Comparison of ENCODE assay signal across 10 mouse cellular contexts in the genomic region with DNA sequence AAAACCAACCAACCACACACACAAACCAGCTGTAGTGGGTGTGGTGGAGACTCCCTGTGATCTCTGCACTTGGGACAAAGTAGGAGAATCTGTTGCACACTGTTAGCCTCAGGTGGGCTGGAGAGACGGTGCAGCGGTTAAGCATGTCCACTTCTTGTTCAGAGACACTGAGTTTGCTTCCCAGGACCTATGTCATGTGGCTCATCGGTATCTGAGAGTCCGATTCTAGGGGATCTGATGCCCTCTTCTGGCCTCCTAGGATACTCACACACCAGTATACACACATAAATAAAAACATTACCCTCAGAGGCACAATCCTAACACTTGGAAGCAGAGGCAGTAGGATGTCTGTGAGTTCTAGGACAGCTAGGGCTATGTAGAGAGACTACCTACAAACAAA. TPM values are rescaled to one million over a fixed set of nuclear protein-coding genes. Genes with fewer than 3 reads are reported as not detected.
A peak's percentile ranks its signal among the peaks of the same experiment; 100 is the strongest.
DNase-seq lines count a peak whose midpoint lies in the region; ATAC-seq and TF ChIP-seq lines count a peak whose summit lies in the region.
"Had no signal": no experiment of that assay in that cellular context is flagged by ENCODE, and none has a peak within 500 bp of the region (broad histone marks: within the 10 kb centered on the region; RNA-seq: fewer than 3 reads in every experiment).

No protein-coding gene starts in this region.

- no peak for TF ChIP-seq POLR2A in limb, embryonic 14.5 days (IDR thresholded peaks at IDR 0.05; ENCODE audit: borderline replicate concordance, extremely low read depth, insufficient read depth, insufficient read length)
- TF ChIP-seq POLR2A in ES-Bruce4 (IDR thresholded peaks at IDR 0.05; ENCODE audit: insufficient read depth, low read length), result no peak
- TF ChIP-seq POLR2A in brain, embryonic 14.5 days (IDR thresholded peaks at IDR 0.05; ENCODE audit: borderline replicate concordance, extremely low read depth, insufficient read depth, insufficient read length, poor library complexity, severe bottlenecking), result no peak

- no peak overlapping the region for H3K4me3 ChIP-seq in limb, embryonic 14.5 days (replicated peaks; ENCODE audit: low read length)
- H3K4me3 ChIP-seq in limb, embryonic 10.5 days, result no peak overlapping the region
- no peak overlapping the region for H3K4me3 ChIP-seq in ES-Bruce4 (ENCODE audit: low read depth, low read length)
- H3K4me3 ChIP-seq: hindbrain, embryonic 15.5 days had no signal

- peak; percentile 11 for DNase-seq in limb, embryonic 14.5 days (ENCODE audit: low spot score)
- no peak for DNase-seq in limb, embryonic 10.5 days (ENCODE audit: low spot score)
- peak; percentile 25 for DNase-seq in brain, embryonic 14.5 days (ENCODE audit: low read depth)
- no peak for DNase-seq in cerebellum, postnatal 36 days
- DNase-seq in frontal cortex, postnatal 14 days (ENCODE audit: low spot score in 2 of 2), result no peak
- DNase-seq: cerebellum, postnatal 10 days; lung, postnatal 10 days had no signal

- no peak overlapping the region for H3K9ac ChIP-seq in limb, embryonic 14.5 days (ENCODE audit: low read depth, low read length, severe bottlenecking)
- peak overlapping the region; percentile 23; the same call in 1 of the 2 replicates for H3K9ac ChIP-seq in ES-Bruce4 (ENCODE audit: low read depth, poor library complexity, severe bottlenecking)
- H3K9ac ChIP-seq: hindbrain, embryonic 15.5 days had no signal

- H3K9me3 ChIP-seq in limb, embryonic 14.5 days (ENCODE audit: control insufficient read depth, low read length), result no peaks in the 10 kb centered on the region
- H3K9me3 ChIP-seq in limb, embryonic 10.5 days (replicated peaks), result no peaks in the 10 kb centered on the region
- H3K9me3 ChIP-seq in ES-Bruce4 (replicated peaks; ENCODE audit: control insufficient read depth, insufficient read depth, low read length, poor library complexity, severe bottlenecking), result no peaks in the 10 kb centered on the region
- H3K9me3 ChIP-seq: hindbrain, embryonic 15.5 days had no signal

- TF ChIP-seq CTCF in ES-Bruce4 (IDR thresholded peaks at IDR 0.05; ENCODE audit: low read depth, low read length), result peak; percentile 28
- peak; percentile 14; the same call in 1 of the 2 replicates for TF ChIP-seq CTCF in brain, embryonic 14.5 days (IDR thresholded peaks at IDR 0.05; ENCODE audit: borderline replicate concordance, extremely low read depth, insufficient read depth, insufficient read length)

- H3K27me3 ChIP-seq in limb, embryonic 14.5 days (ENCODE audit: control insufficient read depth, insufficient read depth, low read length), result no peaks in the 10 kb centered on the region
- no peaks in the 10 kb centered on the region for H3K27me3 ChIP-seq in limb, embryonic 10.5 days (ENCODE audit: low read depth, poor library complexity, severe bottlenecking)
- no peaks in the 10 kb centered on the region for H3K27me3 ChIP-seq in ES-Bruce4 (ENCODE audit: control insufficient read depth, insufficient read depth, low read length, poor library complexity, severe bottlenecking)
- H3K27me3 ChIP-seq: hindbrain, embryonic 15.5 days had no signal

- H3K4me2 ChIP-seq in limb, embryonic 14.5 days (replicated peaks; ENCODE audit: low read depth, low read length, severe bottlenecking), result no peak overlapping the region
- H3K4me2 ChIP-seq: hindbrain, embryonic 15.5 days had no signal

- ATAC-seq in limb, embryonic 14.5 days (ENCODE audit: low FRiP score, low read depth), result no peak
- ATAC-seq in megakaryocyte-erythroid progenitor cell, adult 5-6 weeks (replicated peaks; ENCODE audit: low FRiP score, low TSS enrichment, poor library complexity, severe bottlenecking), result 0 out of 2 replicates have a peak, but pooled peaks have one; percentile 56

- no peaks in the 10 kb centered on the region for H3K4me1 ChIP-seq in limb, embryonic 14.5 days (ENCODE audit: control insufficient read depth, insufficient read depth, low read length)
- H3K4me1 ChIP-seq in limb, embryonic 10.5 days, result peaks cover 16% of the 10 kb centered on the region
- peaks cover 2% of the 10 kb centered on the region for H3K4me1 ChIP-seq in ES-Bruce4 (ENCODE audit: control insufficient read depth, insufficient read depth, low read length)

- H3K36me3 ChIP-seq in limb, embryonic 14.5 days (ENCODE audit: control insufficient read depth, insufficient read depth, low read length), result peaks cover 10% of the 10 kb centered on the region
- peaks cover 48% of the 10 kb centered on the region for H3K36me3 ChIP-seq in limb, embryonic 10.5 days
- no peaks in the 10 kb centered on the region for H3K36me3 ChIP-seq in ES-Bruce4 (ENCODE audit: control insufficient read depth, insufficient read depth, low read length, poor library complexity, severe bottlenecking)

- TF ChIP-seq EP300 in ES-Bruce4 (IDR thresholded peaks at IDR 0.05; ENCODE audit: insufficient read depth, low read depth, low read length), result no peak

- 78% methylated on average over 4 of the region's 4 CpGs for WGBS in limb, embryonic 14.5 days
- WGBS in limb, embryonic 10.5 days, result 82% methylated on average over 4 of the region's 4 CpGs

- no peak overlapping the region for H3K27ac ChIP-seq in limb, embryonic 14.5 days (replicated peaks; ENCODE audit: low read depth, low read length)
- H3K27ac ChIP-seq in limb, embryonic 10.5 days, result no peak overlapping the region
- H3K27ac ChIP-seq in ES-Bruce4 (ENCODE audit: insufficient read depth, low read length), result peak overlapping the region; percentile 75; the same call in 1 of the 2 replicates
- H3K27ac ChIP-seq: hindbrain, embryonic 15.5 days had no signal

RNA-seq across cellular contexts. Expression of gene Syt11, which starts 20.7 kb away (rescaled TPM):
- 15.3 and 17.5 TPM in 2 replicates for polyA plus RNA-seq in limb, embryonic 14.5 days (2012; rRNA removed)
- 13.9 and 20.8 TPM in 2 replicates for polyA plus RNA-seq in limb, embryonic 14.5 days (2014; fragmentation: Nextera tagmentation; extraction: Ambion mirVana)
- 15.1 and 28.1 TPM in 2 replicates for polyA plus RNA-seq in limb, embryonic 10.5 days (2016; fragmentation: Nextera tagmentation; extraction: Ambion mirVana)
- polyA plus RNA-seq in ES-Bruce4 (2011; ENCODE audit: insufficient read depth, insufficient read length, low read depth, missing spikeins), result 9.0 and 9.5 TPM in 2 replicates
- polyA plus RNA-seq in brain, embryonic 14.5 days (2012; rRNA removed), result 149 and 165 TPM in 2 replicates
- total RNA-seq in megakaryocyte-erythroid progenitor cell, adult 5-6 weeks (2014; fragmentation: Nextera tagmentation), result 0.22 and 1.5 TPM in 2 replicates
- 0.19 and 1.1 TPM in 2 replicates for total RNA-seq in megakaryocyte-erythroid progenitor cell, adult 5-6 weeks (2017)

RNA-seq across cellular contexts. Expression of gene Rit1, which starts 37.6 kb away (rescaled TPM):
- 46.8 and 47.4 TPM in 2 replicates for polyA plus RNA-seq in limb, embryonic 14.5 days (2012; rRNA removed)
- 62.4 and 64.3 TPM in 2 replicates for polyA plus RNA-seq in limb, embryonic 14.5 days (2014; fragmentation: Nextera tagmentation; extraction: Ambion mirVana)
- 26.8 and 28.4 TPM in 2 replicates for polyA plus RNA-seq in limb, embryonic 10.5 days (2016; fragmentation: Nextera tagmentation; extraction: Ambion mirVana)
- polyA plus RNA-seq in ES-Bruce4 (2011; ENCODE audit: insufficient read depth, insufficient read length, low read depth, missing spikeins), result 10.1 and 10.4 TPM in 2 replicates
- 45.2 and 49.2 TPM in 2 replicates for polyA plus RNA-seq in brain, embryonic 14.5 days (2012; rRNA removed)
- 16.7 and 20.0 TPM in 2 replicates for total RNA-seq in megakaryocyte-erythroid progenitor cell, adult 5-6 weeks (2014; fragmentation: Nextera tagmentation)
- 9.6 and 22.3 TPM in 2 replicates for total RNA-seq in megakaryocyte-erythroid progenitor cell, adult 5-6 weeks (2017)

Comparison
In these comparisons a context has a peak if more than half of its experiments do, and no peak if none do; other contexts are left out.
1. DNase-seq: peak in limb, embryonic 14.5 days (single experiment) and brain, embryonic 14.5 days (single experiment); none in limb, embryonic 10.5 days (single experiment), cerebellum, postnatal 36 days (0 of 2) and frontal cortex, postnatal 14 days (0 of 2).